Mouse (Mus musculus) forebrain, embryonic 13.5 days (tissue): Measurements from ENCODE around the gene Whrn. TPM values are rescaled to one million over a fixed set of nuclear protein-coding genes. Genes with fewer than 3 reads are reported as not detected.

Experiments
- ATAC-seq: fragments of 200-750 bp; cut with Nextera tagmentation; 2 replicates; pipeline ENCODE4 v1.8.0; 2017
- H3K27ac ChIP-seq: fragments of 300-500 bp; sonication (generic); 2 replicates; pipeline ENCODE4 v1.5.1; 2015; ENCODE audit warnings: inconsistent platforms, mild to moderate bottlenecking, moderate library complexity
- H3K27me3 ChIP-seq: fragments of 300-500 bp; sonication (generic); 2 replicates; pipeline ENCODE4 v1.6.1; 2015; ENCODE audit warnings: mild to moderate bottlenecking, inconsistent platforms
- H3K36me3 ChIP-seq: fragments of 300-500 bp; sonication (generic); 2 replicates; pipeline ENCODE4 v1.6.1; 2015; ENCODE audit warnings: mild to moderate bottlenecking, inconsistent platforms; ENCODE audit not compliant: poor library complexity, severe bottlenecking
- H3K4me1 ChIP-seq: fragments of 300-500 bp; sonication (generic); 2 replicates; pipeline ENCODE4 v1.6.1; 2015; ENCODE audit warnings: inconsistent platforms
- H3K4me2 ChIP-seq: fragments of 300-500 bp; sonication (generic); 2 replicates; pipeline ENCODE4 v1.6.1; 2015; ENCODE audit warnings: inconsistent platforms, mild to moderate bottlenecking, moderate library complexity
- H3K4me3 ChIP-seq: fragments of 300-500 bp; sonication (generic); 2 replicates; pipeline ENCODE4 v1.5.1; 2015; ENCODE audit warnings: mild to moderate bottlenecking, inconsistent platforms
- H3K9ac ChIP-seq: fragments of 300-500 bp; sonication (generic); 2 replicates; pipeline ENCODE4 v1.6.1; 2015; ENCODE audit warnings: mild to moderate bottlenecking, inconsistent platforms
- H3K9me3 ChIP-seq: fragments of 300-500 bp; sonication (generic); replicated peaks from 2 replicates; pipeline ENCODE4 v1.6.1; 2016; ENCODE audit warnings: inconsistent platforms
- WGBS: fragments of 180-500 bp; shearing (Covaris S2); methylation state at CpG from one replicate; pipeline ENCODE4 v1.1.7; 2015; 5-methylcytosine and 5-hydroxymethylcytosine counted together
- polyA plus RNA-seq: library from polyadenylated mRNA; unstranded; fragments of >200 nt; fragmentation: Nextera tagmentation; extraction: Ambion mirVana; gene quantifications from 2 replicates; pipeline ENCODE4 v1.2.1, GENCODE M21; 2015

Gene Whrn
- polyA plus RNA-seq, 1 experiment from 2014 or later: 5.5 TPM

- no peaks in the 10 kb centered on the region for H3K27me3 ChIP-seq
- H3K9ac ChIP-seq: 0 out of 2 replicates have a peak overlapping the region, but pooled peaks have one; percentile 30
- WGBS: 17% methylated on average over 9 of the region's 9 CpGs
- H3K36me3 ChIP-seq: peaks cover 6% of the 10 kb centered on the region; the same call in 1 of the 2 replicates
- peak; percentile 78 for ATAC-seq
- H3K27ac ChIP-seq: no peak overlapping the region
- no peaks in the 10 kb centered on the region for H3K9me3 ChIP-seq
- H3K4me1 ChIP-seq: peaks cover 20% of the 10 kb centered on the region; the same call in 1 of the 2 replicates
- 0 out of 2 replicates have a peak overlapping the region, but pooled peaks have one; percentile 5 for H3K4me2 ChIP-seq
- no peak overlapping the region for H3K4me3 ChIP-seq
Observed at GRCm38 (mm10) chr4:63417318-63417957, 78.4 kb downstream of the Whrn start.

GRCm38 (mm10) chr4:63414951-63415350 is 80.8 kb downstream of the Whrn start:
- Histone ChIP-seq H3K27me3 (no peaks in the 10 kb centered on the region), H3K4me2 (no peak overlapping the region), H3K4me3 (no peak overlapping the region), H3K27ac (no peak overlapping the region), H3K9me3 (no peaks in the 10 kb centered on the region), H3K4me1 (peaks cover 14% of the 10 kb centered on the region; the same call in 1 of the 2 replicates), H3K9ac (no peak overlapping the region), H3K36me3 (peaks cover 6% of the 10 kb centered on the region; the same call in 1 of the 2 replicates)
- WGBS: 85% methylated on average over 5 of the region's 5 CpGs
- ATAC-seq: no peak

GRCm38 (mm10) chr4:63411222-63411621 is 84.6 kb downstream of the Whrn start:
- Histone ChIP-seq H3K27me3 (no peaks in the 10 kb centered on the region), H3K4me3 (no peak overlapping the region), H3K9me3 (no peaks in the 10 kb centered on the region), H3K4me2 (peak overlapping the region; percentile 86), H3K4me1 (peaks cover 34% of the 10 kb centered on the region), H3K36me3 (peaks cover 6% of the 10 kb centered on the region; the same call in 1 of the 2 replicates), H3K9ac (no peak overlapping the region), H3K27ac (no peak overlapping the region)
- no peak for ATAC-seq
- 66% methylated on average over 5 of the region's 5 CpGs for WGBS

GRCm38 (mm10) chr4:63410583-63410934 is 85.2 kb downstream of the Whrn start:
- ATAC-seq: peak; percentile 91
- peak overlapping the region; percentile 76 for H3K27ac ChIP-seq
- peak overlapping the region; percentile 70 for H3K9ac ChIP-seq
- under 1% methylated on average over 19 of the region's 19 CpGs for WGBS
- peaks cover 4% of the 10 kb centered on the region; the same call in 1 of the 2 replicates for H3K36me3 ChIP-seq
- H3K27me3 ChIP-seq: no peaks in the 10 kb centered on the region
- peak overlapping the region; percentile 57 for H3K4me3 ChIP-seq
- peaks cover 41% of the 10 kb centered on the region for H3K4me1 ChIP-seq
- H3K9me3 ChIP-seq: no peaks in the 10 kb centered on the region
- H3K4me2 ChIP-seq: peak overlapping the region; percentile 86

GRCm38 (mm10) chr4:63409908-63410582 is 85.7 kb downstream of the Whrn start:
- Histone ChIP-seq H3K9me3 (no peaks in the 10 kb centered on the region), H3K4me2 (peak overlapping the region; percentile 86), H3K4me1 (peaks cover 46% of the 10 kb centered on the region), H3K36me3 (no peaks in the 10 kb centered on the region), H3K27ac (peak overlapping the region; percentile 76), H3K4me3 (peak overlapping the region; percentile 57), H3K27me3 (no peaks in the 10 kb centered on the region), H3K9ac (peak overlapping the region; percentile 70)
- under 1% methylated on average over 39 of the region's 39 CpGs for WGBS
- ATAC-seq: peak; percentile 77

GRCm38 (mm10) chr4:63409317-63409907 is 86.4 kb downstream of the Whrn start:
- Histone ChIP-seq H3K27ac (peak overlapping the region; percentile 76), H3K9me3 (no peaks in the 10 kb centered on the region), H3K36me3 (no peaks in the 10 kb centered on the region), H3K9ac (peak overlapping the region; percentile 70), H3K4me3 (peak overlapping the region; percentile 57), H3K4me1 (peaks cover 52% of the 10 kb centered on the region), H3K27me3 (no peaks in the 10 kb centered on the region), H3K4me2 (peak overlapping the region; percentile 86)
- ATAC-seq: no peak
- WGBS: under 1% methylated on average over 18 of the region's 18 CpGs

GRCm38 (mm10) chr4:63408649-63409048 is 87.1 kb downstream of the Whrn start:
- 6% methylated on average over 8 of the region's 8 CpGs for WGBS
- peak; percentile 46 for ATAC-seq

GRCm38 (mm10) chr4:63408247-63408646 is 87.5 kb downstream of the Whrn start:
- WGBS: 31% methylated on average over 7 of the region's 7 CpGs
- peak overlapping the region; percentile 70 for H3K9ac ChIP-seq

More at GRCm38 (mm10) chr4:63408649-63409048, 87.1 kb downstream of the Whrn start:
- Histone ChIP-seq H3K9me3 (no peaks in the 10 kb centered on the region), H3K27ac (peak overlapping the region; percentile 76), H3K9ac (peak overlapping the region; percentile 70), H3K4me1 (peaks cover 60% of the 10 kb centered on the region), H3K36me3 (no peaks in the 10 kb centered on the region), H3K27me3 (no peaks in the 10 kb centered on the region), H3K4me2 (peak overlapping the region; percentile 86), H3K4me3 (peak overlapping the region; percentile 57)

GRCm38 (mm10) chr4:63405683-63406082 is 90.1 kb downstream of the Whrn start:
- Histone ChIP-seq H3K9ac (no peak overlapping the region), H3K27me3 (no peaks in the 10 kb centered on the region), H3K36me3 (peaks cover 5% of the 10 kb centered on the region; the same call in 1 of the 2 replicates), H3K9me3 (no peaks in the 10 kb centered on the region), H3K4me2 (peak overlapping the region; percentile 36; the same call in 1 of the 2 replicates), H3K27ac (peak overlapping the region; percentile 93), H3K4me1 (peaks cover 90% of the 10 kb centered on the region), H3K4me3 (no peak overlapping the region)
- WGBS: 52% methylated on average over 4 of the region's 4 CpGs
- no peak for ATAC-seq

More at GRCm38 (mm10) chr4:63408247-63408646, 87.5 kb downstream of the Whrn start:
- no peaks in the 10 kb centered on the region for H3K9me3 ChIP-seq
- no peaks in the 10 kb centered on the region for H3K36me3 ChIP-seq
- peaks cover 64% of the 10 kb centered on the region for H3K4me1 ChIP-seq
- H3K27me3 ChIP-seq: no peaks in the 10 kb centered on the region
- peak; percentile 12 for ATAC-seq
- peak overlapping the region; percentile 86 for H3K4me2 ChIP-seq
- H3K4me3 ChIP-seq: peak overlapping the region; percentile 57
- peak overlapping the region; percentile 76 for H3K27ac ChIP-seq

GRCm38 (mm10) chr4:63405051-63405450 is 90.7 kb downstream of the Whrn start:
- peak; percentile 52 for ATAC-seq
- 11% methylated on average over 7 of the region's 7 CpGs for WGBS
- Histone ChIP-seq H3K27me3 (no peaks in the 10 kb centered on the region), H3K4me2 (peak overlapping the region; percentile 36), H3K4me3 (no peak overlapping the region), H3K4me1 (peaks cover 96% of the 10 kb centered on the region), H3K36me3 (peaks cover 5% of the 10 kb centered on the region; the same call in 1 of the 2 replicates), H3K27ac (peak overlapping the region; percentile 93), H3K9ac (no peak overlapping the region), H3K9me3 (no peaks in the 10 kb centered on the region)

GRCm38 (mm10) chr4:63404205-63404604 is 91.6 kb downstream of the Whrn start:
- Histone ChIP-seq H3K27ac (peak overlapping the region; percentile 93), H3K4me2 (peak overlapping the region; percentile 55), H3K4me1 (peaks cover 98% of the 10 kb centered on the region), H3K36me3 (peaks cover 5% of the 10 kb centered on the region; the same call in 1 of the 2 replicates), H3K4me3 (no peak overlapping the region), H3K27me3 (no peaks in the 10 kb centered on the region), H3K9me3 (no peaks in the 10 kb centered on the region), H3K9ac (peak overlapping the region; percentile 21)
- 72% methylated on average over 7 of the region's 7 CpGs for WGBS
- ATAC-seq: no peak
